Mouse (Mus musculus): Measurements from ENCODE around the gene Ntn1.

Ntn1 gene

GRCm38 (mm10) chr11:68321417-68321816 lies 79.2 kb downstream of the Ntn1 start:
- DNase-seq = no peak

GRCm38 (mm10) chr11:68315551-68316130 lies 85.0 kb downstream of the Ntn1 start:
- no peak for DNase-seq

GRCm38 (mm10) chr11:68313861-68314260 lies 86.8 kb downstream of the Ntn1 start:
- DNase-seq = no peak

- DNase-seq = no peak
Observed at GRCm38 (mm10) chr11:68313065-68313464, 87.6 kb downstream of the Ntn1 start.

GRCm38 (mm10) chr11:68308911-68309580 lies 91.6 kb downstream of the Ntn1 start:
- DNase-seq = no peak

- no peak for DNase-seq
Observed at GRCm38 (mm10) chr11:68305997-68306396, 94.6 kb downstream of the Ntn1 start.

- DNase-seq = no peak
Observed at GRCm38 (mm10) chr11:68302323-68302722, 98.3 kb downstream of the Ntn1 start.

- DNase-seq = no peak
Observed at GRCm38 (mm10) chr11:68301660-68302059, 99.0 kb downstream of the Ntn1 start.

- DNase-seq = no peak
Observed at GRCm38 (mm10) chr11:68295474-68295873, 105.1 kb downstream of the Ntn1 start.

- no peak for DNase-seq
Observed at GRCm38 (mm10) chr11:68290631-68291030, 110.0 kb downstream of the Ntn1 start.

GRCm38 (mm10) chr11:68287331-68287730 lies 113.3 kb downstream of the Ntn1 start:
- DNase-seq = no peak

- DNase-seq = no peak
Observed at GRCm38 (mm10) chr11:68286142-68286808, 114.3 kb downstream of the Ntn1 start.

GRCm38 (mm10) chr11:68285754-68286141 lies 114.9 kb downstream of the Ntn1 start:
- DNase-seq = no peak

- no peak for DNase-seq
Observed at GRCm38 (mm10) chr11:68280001-68280510, 120.6 kb downstream of the Ntn1 start.

GRCm38 (mm10) chr11:68276945-68277344 lies 123.7 kb downstream of the Ntn1 start:
- no peak for DNase-seq

GRCm38 (mm10) chr11:68274331-68274811 lies 126.3 kb downstream of the Ntn1 start:
- no peak for DNase-seq

GRCm38 (mm10) chr11:68273855-68274254 lies 126.8 kb downstream of the Ntn1 start:
- no peak for DNase-seq

GRCm38 (mm10) chr11:68270730-68271467 lies 129.7 kb downstream of the Ntn1 start:
- no peak for DNase-seq

- DNase-seq = no peak
Observed at GRCm38 (mm10) chr11:68264276-68264675, 136.3 kb downstream of the Ntn1 start.

GRCm38 (mm10) chr11:68263100-68263499 lies 137.5 kb downstream of the Ntn1 start:
- no peak for DNase-seq

GRCm38 (mm10) chr11:68261162-68261892 lies 139.3 kb downstream of the Ntn1 start:
- no peak for DNase-seq

GRCm38 (mm10) chr11:68260399-68260798 lies 140.2 kb downstream of the Ntn1 start:
- DNase-seq = no peak
